Mouse (Mus musculus): ENCODE results near the gene Slc25a21. TPM values are rescaled to one million over a fixed set of nuclear protein-coding genes. Genes with fewer than 3 reads are reported as not detected.

Gene Slc25a21
- polyA plus RNA-seq, 1 experiment from 2014 or later = 0.59 TPM

DNA sequence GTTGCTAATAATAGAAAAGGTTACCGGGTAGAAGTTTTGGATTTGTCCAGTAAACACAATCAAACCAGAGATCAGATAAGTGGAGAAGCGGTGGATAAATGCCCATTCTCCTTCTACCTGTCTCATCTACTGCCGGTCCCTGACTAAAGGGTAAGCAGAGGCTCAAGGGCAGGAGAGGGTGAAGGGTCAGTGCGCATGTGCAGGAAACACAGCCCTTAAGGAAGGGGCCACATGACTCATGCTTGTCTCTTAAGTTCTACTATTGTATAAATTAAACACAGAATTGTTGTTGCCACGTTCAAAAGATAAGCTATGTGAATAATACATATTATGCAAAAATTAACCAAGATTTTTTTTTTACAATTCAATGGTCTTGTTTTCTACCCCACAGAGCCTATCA is 98.9 kb downstream of the Slc25a21 start:
- Histone ChIP-seq H3K9ac (no peak overlapping the region), H3K27me3 (no peaks in the 10 kb centered on the region), H3K4me3 (no peak overlapping the region), H3K4me1 (peaks cover 3% of the 10 kb centered on the region; the same call in 1 of the 2 replicates), H3K4me2 (replicated peaks) (no peak overlapping the region), H3K27ac (no peak overlapping the region), H3K9me3 (no peaks in the 10 kb centered on the region), H3K36me3 (no peaks in the 10 kb centered on the region)
- ATAC-seq (ENCODE audit: low FRiP score, low read depth) = no peak
- WGBS = 86% methylated on average over 5 of the region's 5 CpGs

- Histone ChIP-seq H3K9me3 (no peaks in the 10 kb centered on the region), H3K9ac (no peak overlapping the region), H3K4me3 (no peak overlapping the region), H3K4me1 (peaks cover 3% of the 10 kb centered on the region; the same call in 1 of the 2 replicates), H3K36me3 (no peaks in the 10 kb centered on the region), H3K27me3 (no peaks in the 10 kb centered on the region), H3K27ac (no peak overlapping the region), H3K4me2 (replicated peaks) (no peak overlapping the region)
- ATAC-seq (ENCODE audit: low FRiP score, low read depth) = no peak
- WGBS = 46% methylated on average over 5 of the region's 5 CpGs
These were observed 104.2 kb downstream of the Slc25a21 start for GRCm38 (mm10) chr12:57093107-57093506.

DNA sequence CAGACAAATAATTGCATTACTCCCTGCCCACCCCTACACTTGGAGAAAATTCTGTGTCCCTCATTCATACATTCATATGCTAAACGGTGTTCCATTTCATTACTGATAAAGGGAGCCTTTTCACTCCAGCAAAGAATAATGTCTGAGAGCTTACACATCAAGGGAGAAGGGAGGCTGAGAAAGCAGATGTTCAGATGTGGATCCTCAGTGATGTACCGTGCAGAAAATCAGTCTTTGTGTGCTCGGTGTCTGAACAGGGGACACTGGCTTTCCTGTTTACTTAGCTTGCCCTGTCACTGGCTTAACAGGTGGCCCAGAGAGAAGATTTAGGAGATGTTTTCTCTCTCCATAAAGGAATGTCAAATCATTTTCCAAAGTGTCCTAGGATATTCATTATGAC is 112.8 kb downstream of the Slc25a21 start:
- Histone ChIP-seq H3K9ac (no peak overlapping the region), H3K36me3 (no peaks in the 10 kb centered on the region), H3K4me2 (replicated peaks) (no peak overlapping the region), H3K9me3 (no peaks in the 10 kb centered on the region), H3K4me3 (no peak overlapping the region), H3K27me3 (peaks cover 3% of the 10 kb centered on the region; the same call in 1 of the 2 replicates), H3K27ac (peak overlapping the region; percentile 28; the same call in 1 of the 2 replicates), H3K4me1 (peaks cover 16% of the 10 kb centered on the region)
- 84% methylated on average over 3 of the region's 3 CpGs for whole genome bisulfite sequencing
- no peak for ATAC-seq (ENCODE audit: low FRiP score, low read depth)

- 35% methylated on average over 5 of the region's 5 CpGs for WGBS
- Histone ChIP-seq H3K4me1 (peaks cover 16% of the 10 kb centered on the region), H3K9me3 (no peaks in the 10 kb centered on the region)
These were observed 113.7 kb downstream of the Slc25a21 start for GRCm38 (mm10) chr12:57083533-57083932.

GRCm38 (mm10) chr12:57076606-57077005 is 120.7 kb downstream of the Slc25a21 start:
- Histone ChIP-seq H3K9ac (no peak overlapping the region), H3K9me3 (no peaks in the 10 kb centered on the region), H3K4me3 (no peak overlapping the region), H3K4me1 (0 out of 2 replicates have a peak, but pooled peaks cover 5% of the 10 kb centered on the region), H3K27me3 (no peaks in the 10 kb centered on the region), H3K27ac (no peak overlapping the region), H3K36me3 (no peaks in the 10 kb centered on the region), H3K4me2 (replicated peaks) (0 out of 2 replicates have a peak overlapping the region, but pooled peaks have one; percentile 19)
- ATAC-seq (ENCODE audit: low FRiP score, low read depth) = no peak; the same call in 1 of the 2 replicates
- 26% methylated on average over 4 of the region's 4 CpGs for WGBS

More at GRCm38 (mm10) chr12:57083533-57083932, 113.7 kb downstream of the Slc25a21 start:
- H3K4me2 ChIP-seq (replicated peaks) = no peak overlapping the region
- H3K9ac ChIP-seq = no peak overlapping the region
- ATAC-seq (ENCODE audit: low FRiP score, low read depth) = peak; percentile 58; the same call in 1 of the 2 replicates
- no peaks in the 10 kb centered on the region for H3K36me3 ChIP-seq
- no peak overlapping the region for H3K4me3 ChIP-seq
- no peak overlapping the region for H3K27ac ChIP-seq
- peaks cover 3% of the 10 kb centered on the region; the same call in 1 of the 2 replicates for H3K27me3 ChIP-seq

DNA sequence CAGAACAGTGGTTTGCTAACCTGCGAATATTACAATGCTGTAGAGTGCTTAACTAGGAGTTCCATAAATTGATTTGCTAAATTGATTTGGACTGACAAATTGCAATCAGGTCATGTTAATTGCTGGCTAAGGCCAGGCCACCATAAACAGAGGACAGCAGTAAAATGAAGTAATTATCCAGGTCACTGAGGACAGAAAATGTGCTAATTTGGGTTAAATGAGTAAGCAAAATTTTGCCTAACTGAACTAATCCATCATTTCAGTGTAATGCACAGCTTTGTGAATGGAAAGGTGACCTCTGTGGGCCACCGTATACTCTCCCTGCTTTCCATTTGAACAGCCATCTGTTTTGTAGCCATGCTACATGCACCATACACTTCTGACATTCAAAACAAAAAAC is 124.7 kb downstream of the Slc25a21 start:
- Histone ChIP-seq H3K27ac (no peak overlapping the region), H3K27me3 (no peaks in the 10 kb centered on the region), H3K4me1 (0 out of 2 replicates have a peak, but pooled peaks cover 5% of the 10 kb centered on the region), H3K4me2 (replicated peaks) (no peak overlapping the region), H3K4me3 (no peak overlapping the region), H3K9ac (no peak overlapping the region), H3K36me3 (no peaks in the 10 kb centered on the region), H3K9me3 (no peaks in the 10 kb centered on the region)
- no peak for ATAC-seq (ENCODE audit: low FRiP score, low read depth)
- WGBS = 54% methylated on average over 2 of the region's 2 CpGs

- ATAC-seq (ENCODE audit: low FRiP score, low read depth) = no peak
- no peaks in the 10 kb centered on the region for H3K36me3 ChIP-seq
- no peak overlapping the region for H3K4me3 ChIP-seq
- no peak overlapping the region for H3K4me2 ChIP-seq (replicated peaks)
- H3K27ac ChIP-seq = no peak overlapping the region
- WGBS = 39% methylated on average over 5 of the region's 5 CpGs
- H3K9me3 ChIP-seq = no peaks in the 10 kb centered on the region
- no peaks in the 10 kb centered on the region for H3K27me3 ChIP-seq
- H3K4me1 ChIP-seq = no peaks in the 10 kb centered on the region
- no peak overlapping the region for H3K9ac ChIP-seq
These were observed 128.7 kb downstream of the Slc25a21 start for GRCm38 (mm10) chr12:57068607-57069006.

DNA sequence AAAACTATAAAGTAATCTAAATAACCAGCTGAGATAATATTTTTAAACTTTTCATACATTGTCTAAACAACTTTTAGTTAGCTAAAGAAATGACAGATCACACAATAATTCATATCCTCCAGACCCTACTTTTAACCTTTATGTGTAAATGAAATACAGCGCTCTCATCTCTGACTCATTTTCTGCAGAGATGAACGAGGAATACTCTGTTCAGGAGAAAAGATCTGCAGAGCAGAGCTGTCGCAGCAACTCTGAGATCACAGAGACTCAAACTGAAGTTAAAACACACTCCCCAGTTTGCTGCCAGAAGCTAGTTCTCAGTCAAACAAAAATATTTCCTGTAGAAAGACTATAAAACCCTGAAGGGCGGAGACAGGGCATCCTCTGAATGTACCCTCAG is 177.5 kb downstream of the Slc25a21 start:
- H3K9me3 ChIP-seq = no peaks in the 10 kb centered on the region
- H3K9ac ChIP-seq = no peak overlapping the region
- H3K4me1 ChIP-seq = no peaks in the 10 kb centered on the region
- no peak overlapping the region for H3K4me3 ChIP-seq
- H3K27me3 ChIP-seq = no peaks in the 10 kb centered on the region
- 65% methylated on average over 4 of the region's 4 CpGs for WGBS
- no peak overlapping the region for H3K4me2 ChIP-seq (replicated peaks)
- ATAC-seq (ENCODE audit: low FRiP score, low read depth) = no peak
- no peak overlapping the region for H3K27ac ChIP-seq
- H3K36me3 ChIP-seq = no peaks in the 10 kb centered on the region

DNA sequence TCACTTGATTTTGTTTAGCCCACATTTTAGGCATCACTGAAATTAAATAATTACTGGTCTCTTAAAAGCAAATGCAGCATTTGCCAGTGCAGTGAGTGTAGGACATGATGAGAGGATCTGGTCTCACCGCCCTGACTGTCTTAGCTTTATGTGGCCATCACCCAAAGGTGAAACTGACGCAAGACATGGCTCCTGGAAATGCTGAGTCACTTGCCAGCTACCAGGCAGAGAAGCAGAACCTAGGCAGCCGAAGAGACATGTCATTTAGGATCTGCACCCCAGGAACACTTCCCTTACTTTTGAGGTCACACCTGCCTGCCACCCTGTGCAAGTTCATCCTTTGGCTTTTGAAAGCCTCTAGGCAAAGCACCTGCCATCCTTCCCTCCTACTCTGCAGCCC is 180.4 kb downstream of the Slc25a21 start:
- Histone ChIP-seq H3K4me2 (replicated peaks) (no peak overlapping the region), H3K4me3 (no peak overlapping the region), H3K4me1 (no peaks in the 10 kb centered on the region), H3K27me3 (no peaks in the 10 kb centered on the region), H3K9me3 (no peaks in the 10 kb centered on the region), H3K36me3 (no peaks in the 10 kb centered on the region), H3K27ac (no peak overlapping the region), H3K9ac (no peak overlapping the region)
- ATAC-seq (ENCODE audit: low FRiP score, low read depth) = no peak
- WGBS = 73% methylated on average over 3 of the region's 3 CpGs

- Histone ChIP-seq H3K27ac (no peak overlapping the region), H3K4me2 (replicated peaks) (no peak overlapping the region), H3K9ac (no peak overlapping the region), H3K9me3 (no peaks in the 10 kb centered on the region), H3K36me3 (no peaks in the 10 kb centered on the region), H3K27me3 (no peaks in the 10 kb centered on the region), H3K4me1 (no peaks in the 10 kb centered on the region), H3K4me3 (no peak overlapping the region)
- ATAC-seq (ENCODE audit: low FRiP score, low read depth) = peak; percentile 59; the same call in 1 of the 2 replicates
- WGBS = 49% methylated on average over 3 of the region's 3 CpGs
These were observed 180.9 kb downstream of the Slc25a21 start for GRCm38 (mm10) chr12:57016324-57016723.

- Histone ChIP-seq H3K27ac (no peak overlapping the region), H3K4me1 (peaks cover 11% of the 10 kb centered on the region), H3K27me3 (peaks cover 8% of the 10 kb centered on the region; the same call in 1 of the 2 replicates), H3K9ac (no peak overlapping the region), H3K4me3 (no peak overlapping the region), H3K4me2 (replicated peaks) (peak overlapping the region; percentile 30; the same call in 1 of the 2 replicates), H3K9me3 (no peaks in the 10 kb centered on the region), H3K36me3 (no peaks in the 10 kb centered on the region)
- no peak for ATAC-seq (ENCODE audit: low FRiP score, low read depth)
- 16% methylated on average over 11 of the region's 11 CpGs for WGBS
These were observed 188.3 kb downstream of the Slc25a21 start for GRCm38 (mm10) chr12:57009010-57009409.

- H3K27me3 ChIP-seq = peaks cover 53% of the 10 kb centered on the region
- H3K9ac ChIP-seq = no peak overlapping the region
- ATAC-seq (ENCODE audit: low FRiP score, low read depth) = no peak
- no peak overlapping the region for H3K4me3 ChIP-seq
- no peak overlapping the region for H3K27ac ChIP-seq
- no peak overlapping the region for H3K4me2 ChIP-seq (replicated peaks)
- H3K9me3 ChIP-seq = no peaks in the 10 kb centered on the region
- WGBS = 3% methylated on average over 5 of the region's 5 CpGs
- H3K36me3 ChIP-seq = no peaks in the 10 kb centered on the region
- peaks cover 20% of the 10 kb centered on the region; the same call in 1 of the 2 replicates for H3K4me1 ChIP-seq
These were observed 211.2 kb downstream of the Slc25a21 start for GRCm38 (mm10) chr12:56986049-56986448.

- Histone ChIP-seq H3K9ac (no peak overlapping the region), H3K4me3 (no peak overlapping the region), H3K27ac (no peak overlapping the region), H3K27me3 (peaks cover 50% of the 10 kb centered on the region), H3K4me1 (peaks cover 17% of the 10 kb centered on the region), H3K9me3 (no peaks in the 10 kb centered on the region), H3K36me3 (no peaks in the 10 kb centered on the region), H3K4me2 (replicated peaks) (peak overlapping the region; percentile 35)
- peak; percentile 79 for ATAC-seq (ENCODE audit: low FRiP score, low read depth)
- WGBS = 38% methylated on average over 13 of the region's 18 CpGs
These were observed 215.1 kb downstream of the Slc25a21 start for GRCm38 (mm10) chr12:56982066-56982626.
